Mouse (Mus musculus) skeletal muscle tissue, postnatal 0 days (tissue): ENCODE results near the gene Gucy1b2. TPM values are rescaled to one million over a fixed set of nuclear protein-coding genes. Genes with fewer than 3 reads are reported as not detected.

Experiments
- polyA plus RNA-seq: library from polyadenylated mRNA; unstranded; fragments of >200 nt; fragmentation: Nextera tagmentation; extraction: Ambion mirVana; gene quantifications from 2 replicates; pipeline ENCODE4 v1.2.1, GENCODE M21; 2015

Gene Gucy1b2
- polyA plus RNA-seq, result 0.05 and 0.08 TPM in 2 replicates

GRCm38 (mm10) chr14:62456239-62456747 lies at the start of gene Gucy1b2:
Gene Gucy1b2 (minus strand): TSS chr14:62456289.

Other genes starting within 250 kb of the Gucy1b2 start
- 18.6 and 24.0 TPM in 2 replicates for gene Rnaseh2b, start 163.7 kb downstream of the Gucy1b2 start, polyA plus RNA-seq
- gene Dleu7, start 163.2 kb downstream of the Gucy1b2 start, polyA plus RNA-seq, result 1.0 and 1.1 TPM in 2 replicates
- 4.8 and 5.1 TPM in 2 replicates for gene Fam124a, start 99.4 kb upstream of the Gucy1b2 start, polyA plus RNA-seq
- not detected in 2 replicates for gene Gm4131, start 110.6 kb upstream of the Gucy1b2 start, polyA plus RNA-seq
- gene Serpine3, start 207.4 kb upstream of the Gucy1b2 start, polyA plus RNA-seq, result not detected in 2 replicates